Mouse (Mus musculus): Measurements from ENCODE around the gene Fancg. TPM values are rescaled to one million over a fixed set of nuclear protein-coding genes. Genes with fewer than 3 reads are reported as not detected.

The Fancg gene
- polyA plus RNA-seq, 1 experiment from 2014 or later, result 26.9 TPM

- no peak overlapping the region for H3K9ac ChIP-seq (ENCODE audit: low read depth, low read length)
- H3K4me2 ChIP-seq (ENCODE audit: low read length), result peak overlapping the region; percentile 19; the same call in 1 of the 2 replicates
- 64% methylated on average over 4 of the region's 4 CpGs for WGBS
- H3K27me3 ChIP-seq (ENCODE audit: control insufficient read depth, insufficient read depth, low read depth, low read length), result no peaks in the 10 kb centered on the region
- H3K27ac ChIP-seq (ENCODE audit: low read length), result no peak overlapping the region
- H3K4me1 ChIP-seq (ENCODE audit: control insufficient read depth, insufficient read depth, low read length), result peaks cover 30% of the 10 kb centered on the region
- no peaks in the 10 kb centered on the region for H3K9me3 ChIP-seq (replicated peaks; ENCODE audit: control insufficient read depth, low read length, poor library complexity, severe bottlenecking)
- no peak for ATAC-seq
- H3K36me3 ChIP-seq (ENCODE audit: control insufficient read depth, insufficient read depth, low read length), result peaks cover 21% of the 10 kb centered on the region
- no peak overlapping the region for H3K4me3 ChIP-seq (ENCODE audit: low read depth, low read length)
Measured at GRCm38 (mm10) chr4:43037860-43038566, 27.7 kb upstream of the Fancg start.

DNA sequence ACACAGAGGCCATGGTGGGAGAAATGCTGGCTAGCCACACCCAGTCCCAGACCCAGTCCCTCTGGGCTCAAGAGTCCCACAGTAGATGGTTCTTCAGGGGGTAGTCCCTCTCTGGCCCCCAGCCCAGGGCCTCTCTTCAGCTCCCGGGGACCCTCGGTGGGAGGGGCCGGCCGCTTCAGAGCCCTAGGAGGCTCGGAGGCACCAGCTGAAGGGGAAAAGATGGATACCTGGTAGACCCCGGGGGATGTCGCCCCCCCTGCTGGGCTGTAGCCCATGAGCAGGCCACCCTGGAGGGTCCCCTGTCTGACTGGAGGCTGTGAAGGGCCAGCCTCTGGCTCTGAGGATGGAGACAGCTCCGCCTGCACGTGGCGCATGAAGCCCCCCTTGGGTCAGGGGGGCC lies 26.1 kb upstream of the Fancg start:
- Histone ChIP-seq H3K4me2 (ENCODE audit: low read length) (no peak overlapping the region), H3K27ac (ENCODE audit: low read length) (no peak overlapping the region), H3K9me3 (replicated peaks; ENCODE audit: control insufficient read depth, low read length, poor library complexity, severe bottlenecking) (no peaks in the 10 kb centered on the region), H3K27me3 (ENCODE audit: control insufficient read depth, insufficient read depth, low read depth, low read length) (no peaks in the 10 kb centered on the region), H3K4me3 (ENCODE audit: low read depth, low read length) (no peak overlapping the region), H3K4me1 (ENCODE audit: control insufficient read depth, insufficient read depth, low read length) (peaks cover 41% of the 10 kb centered on the region), H3K9ac (ENCODE audit: low read depth, low read length) (no peak overlapping the region), H3K36me3 (ENCODE audit: control insufficient read depth, insufficient read depth, low read length) (peaks cover 21% of the 10 kb centered on the region)
- 98% methylated on average over 9 of the region's 10 CpGs for WGBS
- ATAC-seq, result no peak

- no peak overlapping the region for H3K9ac ChIP-seq (ENCODE audit: low read depth, low read length)
- no peak overlapping the region for H3K4me2 ChIP-seq (ENCODE audit: low read length)
- H3K9me3 ChIP-seq (replicated peaks; ENCODE audit: control insufficient read depth, low read length, poor library complexity, severe bottlenecking), result no peaks in the 10 kb centered on the region
- peaks cover 39% of the 10 kb centered on the region for H3K4me1 ChIP-seq (ENCODE audit: control insufficient read depth, insufficient read depth, low read length)
- H3K27me3 ChIP-seq (ENCODE audit: control insufficient read depth, insufficient read depth, low read depth, low read length), result no peaks in the 10 kb centered on the region
- no peak overlapping the region for H3K4me3 ChIP-seq (ENCODE audit: low read depth, low read length)
- peaks cover 21% of the 10 kb centered on the region for H3K36me3 ChIP-seq (ENCODE audit: control insufficient read depth, insufficient read depth, low read length)
- ATAC-seq, result no peak
- H3K27ac ChIP-seq (ENCODE audit: low read length), result no peak overlapping the region
- 90% methylated on average over 6 of the region's 6 CpGs for WGBS
Measured at GRCm38 (mm10) chr4:43035851-43036250, 25.5 kb upstream of the Fancg start.

- ATAC-seq, result no peak
Measured at GRCm38 (mm10) chr4:43033481-43033880, 23.2 kb upstream of the Fancg start.

DNA sequence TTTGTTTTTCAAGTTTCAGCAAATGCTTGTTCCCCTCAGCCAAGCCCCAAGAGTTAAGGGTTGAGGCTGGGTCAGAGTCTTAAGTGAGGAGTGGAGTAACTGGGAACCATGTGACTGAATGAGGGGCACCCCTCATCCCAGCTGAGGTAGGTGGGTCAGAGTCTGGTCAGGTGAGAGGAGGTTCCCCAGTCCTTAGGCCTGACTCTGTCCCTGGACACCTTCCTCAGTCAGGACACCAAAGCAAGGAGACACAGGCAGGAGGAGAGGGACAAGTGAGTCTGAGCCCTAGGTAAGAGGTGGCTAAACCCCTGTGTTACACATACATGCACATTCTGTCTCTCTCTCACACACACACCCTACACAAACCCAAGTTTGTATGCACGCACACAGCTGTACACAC lies 22.2 kb upstream of the Fancg start:
- Histone ChIP-seq H3K4me3 (ENCODE audit: low read depth, low read length) (no peak overlapping the region), H3K9ac (ENCODE audit: low read depth, low read length) (no peak overlapping the region), H3K9me3 (replicated peaks; ENCODE audit: control insufficient read depth, low read length, poor library complexity, severe bottlenecking) (no peaks in the 10 kb centered on the region), H3K27ac (ENCODE audit: low read length) (peak overlapping the region; percentile 89), H3K4me2 (ENCODE audit: low read length) (no peak overlapping the region), H3K27me3 (ENCODE audit: control insufficient read depth, insufficient read depth, low read depth, low read length) (no peaks in the 10 kb centered on the region), H3K4me1 (ENCODE audit: control insufficient read depth, insufficient read depth, low read length) (peaks cover 21% of the 10 kb centered on the region), H3K36me3 (ENCODE audit: control insufficient read depth, insufficient read depth, low read length) (peaks cover 29% of the 10 kb centered on the region)
- 93% methylated on average over 1 of the region's 1 CpGs for WGBS
- no peak for ATAC-seq

More at GRCm38 (mm10) chr4:43033481-43033880, 23.2 kb upstream of the Fancg start:
- 91% methylated on average over 14 of the region's 14 CpGs for WGBS
- Histone ChIP-seq H3K4me1 (ENCODE audit: control insufficient read depth, insufficient read depth, low read length) (peaks cover 31% of the 10 kb centered on the region), H3K4me3 (ENCODE audit: low read depth, low read length) (no peak overlapping the region), H3K27me3 (ENCODE audit: control insufficient read depth, insufficient read depth, low read depth, low read length) (no peaks in the 10 kb centered on the region), H3K36me3 (ENCODE audit: control insufficient read depth, insufficient read depth, low read length) (peaks cover 23% of the 10 kb centered on the region), H3K4me2 (ENCODE audit: low read length) (no peak overlapping the region), H3K9me3 (replicated peaks; ENCODE audit: control insufficient read depth, low read length, poor library complexity, severe bottlenecking) (no peaks in the 10 kb centered on the region), H3K27ac (ENCODE audit: low read length) (no peak overlapping the region), H3K9ac (ENCODE audit: low read depth, low read length) (no peak overlapping the region)

- Histone ChIP-seq H3K27ac (ENCODE audit: low read length) (peak within 1 kb of the TSS; percentile 89), H3K9me3 (replicated peaks; ENCODE audit: control insufficient read depth, low read length, poor library complexity, severe bottlenecking) (no peaks in the 10 kb centered on the region), H3K4me3 (ENCODE audit: low read depth, low read length) (peak within 1 kb of the TSS; percentile 80), H3K9ac (ENCODE audit: low read depth, low read length) (peak within 1 kb of the TSS; percentile 91), H3K4me1 (ENCODE audit: control insufficient read depth, insufficient read depth, low read length) (peaks cover 19% of the 10 kb centered on the region), H3K27me3 (ENCODE audit: control insufficient read depth, insufficient read depth, low read depth, low read length) (no peaks in the 10 kb centered on the region), H3K4me2 (ENCODE audit: low read length) (peak within 1 kb of the TSS; percentile 79), H3K36me3 (ENCODE audit: control insufficient read depth, insufficient read depth, low read length) (peaks cover 29% of the 10 kb centered on the region)
- WGBS, result under 1% methylated on average over 38 of the region's 38 CpGs
- peak; percentile 96 for ATAC-seq
Measured at GRCm38 (mm10) chr4:43031237-43031995, 21.1 kb upstream of the Fancg start, which contains the start of gene Stoml2. Stoml2 (minus strand) TSS chr4:43031710.

DNA sequence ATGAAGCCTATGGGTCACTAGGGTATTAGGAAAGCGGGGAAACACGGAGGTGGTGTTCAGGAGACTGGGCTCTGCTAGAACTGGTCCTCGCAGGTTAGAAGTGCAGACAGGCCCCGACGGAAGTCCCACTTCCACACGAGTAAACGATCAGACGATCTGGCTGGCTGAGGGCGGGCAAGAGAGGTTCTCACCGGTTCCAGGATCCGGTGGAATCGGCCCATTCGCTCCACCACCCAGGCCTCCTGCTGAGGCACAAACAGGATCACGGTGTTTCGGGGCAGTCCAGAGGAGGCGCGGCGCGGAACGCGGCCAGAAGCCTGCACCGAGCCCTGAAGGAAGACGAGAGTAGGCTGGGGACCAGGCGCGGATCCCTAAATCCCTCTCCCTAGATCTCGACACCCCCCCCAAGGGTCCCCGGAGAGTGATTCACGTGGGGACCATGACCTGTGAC lies 20.5 kb upstream of the Fancg start:
- peak overlapping the region; percentile 89 for H3K27ac ChIP-seq (ENCODE audit: low read length)
- WGBS, result under 1% methylated on average over 28 of the region's 28 CpGs
- peaks cover 19% of the 10 kb centered on the region for H3K4me1 ChIP-seq (ENCODE audit: control insufficient read depth, insufficient read depth, low read length)
- peak; percentile 66 for ATAC-seq
- no peaks in the 10 kb centered on the region for H3K27me3 ChIP-seq (ENCODE audit: control insufficient read depth, insufficient read depth, low read depth, low read length)
- peaks cover 28% of the 10 kb centered on the region for H3K36me3 ChIP-seq (ENCODE audit: control insufficient read depth, insufficient read depth, low read length)
- H3K9ac ChIP-seq (ENCODE audit: low read depth, low read length), result peak overlapping the region; percentile 91
- H3K9me3 ChIP-seq (replicated peaks; ENCODE audit: control insufficient read depth, low read length, poor library complexity, severe bottlenecking), result no peaks in the 10 kb centered on the region
- peak overlapping the region; percentile 80 for H3K4me3 ChIP-seq (ENCODE audit: low read depth, low read length)
- H3K4me2 ChIP-seq (ENCODE audit: low read length), result peak overlapping the region; percentile 79

GRCm38 (mm10) chr4:43030352-43030751 lies 20.0 kb upstream of the Fancg start:
- Histone ChIP-seq H3K27me3 (ENCODE audit: control insufficient read depth, insufficient read depth, low read depth, low read length) (no peaks in the 10 kb centered on the region), H3K4me3 (ENCODE audit: low read depth, low read length) (peak overlapping the region; percentile 80), H3K9me3 (replicated peaks; ENCODE audit: control insufficient read depth, low read length, poor library complexity, severe bottlenecking) (no peaks in the 10 kb centered on the region), H3K4me1 (ENCODE audit: control insufficient read depth, insufficient read depth, low read length) (peaks cover 19% of the 10 kb centered on the region), H3K27ac (ENCODE audit: low read length) (no peak overlapping the region), H3K4me2 (ENCODE audit: low read length) (peak overlapping the region; percentile 79), H3K9ac (ENCODE audit: low read depth, low read length) (peak overlapping the region; percentile 91), H3K36me3 (ENCODE audit: control insufficient read depth, insufficient read depth, low read length) (peaks cover 26% of the 10 kb centered on the region)
- ATAC-seq, result no peak
- WGBS, result 75% methylated on average over 9 of the region's 9 CpGs

DNA sequence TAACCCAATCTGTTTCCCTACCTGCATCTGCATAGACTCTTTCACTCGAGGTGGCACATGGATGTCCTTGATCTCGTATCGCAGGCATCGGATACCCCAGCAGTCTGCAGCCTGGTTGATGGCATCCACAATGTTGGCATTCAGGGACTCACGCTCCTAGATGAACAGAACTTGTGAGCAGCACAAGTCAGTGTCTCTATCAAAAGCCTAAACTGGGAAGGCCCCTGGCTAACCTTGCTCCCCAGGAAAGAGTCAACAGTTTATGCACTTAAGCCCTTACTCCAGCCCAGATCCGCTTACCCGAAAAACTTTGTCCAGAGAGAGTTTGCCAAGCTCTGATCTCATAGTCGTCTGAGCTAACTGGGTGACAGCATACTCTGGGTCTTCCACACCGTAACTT lies 19.4 kb upstream of the Fancg start:
- Histone ChIP-seq H3K4me3 (ENCODE audit: low read depth, low read length) (no peak overlapping the region), H3K9ac (ENCODE audit: low read depth, low read length) (no peak overlapping the region)

More for the DNA sequence above, 19.4 kb upstream of the Fancg start:
- peaks cover 25% of the 10 kb centered on the region for H3K36me3 ChIP-seq (ENCODE audit: control insufficient read depth, insufficient read depth, low read length)
- no peaks in the 10 kb centered on the region for H3K9me3 ChIP-seq (replicated peaks; ENCODE audit: control insufficient read depth, low read length, poor library complexity, severe bottlenecking)
- 95% methylated on average over 9 of the region's 9 CpGs for WGBS
- ATAC-seq, result no peak
- no peaks in the 10 kb centered on the region for H3K27me3 ChIP-seq (ENCODE audit: control insufficient read depth, insufficient read depth, low read depth, low read length)
- peaks cover 21% of the 10 kb centered on the region for H3K4me1 ChIP-seq (ENCODE audit: control insufficient read depth, insufficient read depth, low read length)
- no peak overlapping the region for H3K27ac ChIP-seq (ENCODE audit: low read length)
- no peak overlapping the region for H3K4me2 ChIP-seq (ENCODE audit: low read length)

Data from midbrain, embryonic 16.5 days (tissue).